Mouse (Mus musculus): Measurements from ENCODE around the gene Kcnip4.

The Kcnip4 gene

GRCm38 (mm10) chr5:48889395-48890194, 635.1 kb downstream of the Kcnip4 start:
- DNase-seq (ENCODE audit: low spot score) = no peak

DNA sequence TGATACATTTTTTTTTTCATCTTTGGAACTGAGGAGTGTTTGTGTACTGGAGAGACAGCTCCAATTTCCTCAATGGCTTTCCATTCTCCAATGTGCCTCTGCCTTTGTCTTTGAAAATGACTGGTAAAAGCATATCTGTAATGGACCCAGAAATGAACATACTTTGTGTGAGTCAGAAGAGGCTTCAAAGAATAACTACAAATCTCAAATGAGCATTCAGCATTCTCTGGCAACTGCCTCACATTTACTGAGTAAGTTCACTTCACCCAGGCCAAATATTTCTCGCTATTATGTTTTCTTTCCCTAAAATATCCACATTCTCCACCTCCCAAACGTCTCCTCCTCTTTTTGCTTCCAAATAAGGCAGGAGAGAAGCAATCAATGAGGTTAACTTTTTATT, 646.6 kb downstream of the Kcnip4 start:
- no peak for DNase-seq (ENCODE audit: low spot score)

- DNase-seq (ENCODE audit: low spot score) = no peak
These were observed 660.3 kb downstream of the Kcnip4 start for GRCm38 (mm10) chr5:48864268-48864967.

DNA sequence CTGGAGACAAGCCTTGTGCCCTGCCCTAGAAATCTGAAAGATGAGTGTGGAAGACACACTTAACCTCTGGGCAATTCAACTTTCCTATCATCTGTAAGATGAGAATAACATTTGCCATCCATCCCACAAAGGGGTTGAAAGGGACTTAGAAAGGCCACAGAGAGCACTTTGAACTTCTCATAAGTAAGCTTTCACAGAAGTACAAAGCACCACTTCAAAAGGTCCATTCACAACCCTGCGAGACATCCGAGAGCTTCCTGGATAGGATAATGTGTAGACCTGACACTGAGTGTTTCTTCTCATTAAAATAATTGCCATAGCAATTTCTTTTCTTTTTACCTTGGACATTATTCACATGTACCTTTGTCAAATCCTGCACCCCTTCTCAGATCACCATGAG, 683.7 kb downstream of the Kcnip4 start:
- DNase-seq (ENCODE audit: low spot score) = no peak

GRCm38 (mm10) chr5:48795526-48795925, 729.2 kb downstream of the Kcnip4 start:
- DNase-seq (ENCODE audit: low spot score) = no peak

- no peak for DNase-seq (ENCODE audit: low spot score)
These were observed 745.3 kb downstream of the Kcnip4 start for GRCm38 (mm10) chr5:48779376-48779775.

DNA sequence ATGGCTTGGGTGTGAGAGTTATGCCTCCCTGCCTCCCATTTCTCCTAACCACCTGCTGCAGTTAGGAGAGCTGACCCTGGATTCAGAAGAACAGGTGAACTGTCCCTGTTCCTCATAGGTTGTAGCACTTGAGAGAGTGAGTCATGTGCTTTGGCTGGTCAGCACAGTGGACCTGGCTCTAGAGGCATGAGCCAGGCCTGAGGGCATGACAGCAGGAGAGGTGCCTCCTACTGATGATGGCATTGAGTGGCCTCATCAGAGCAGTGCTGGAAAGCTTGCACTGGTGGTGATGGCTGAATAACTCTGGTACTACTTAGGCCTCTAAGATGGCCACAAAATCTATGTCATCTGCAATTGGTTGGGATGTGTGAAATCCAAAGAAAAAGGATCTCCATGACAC, 776.1 kb downstream of the Kcnip4 start:
- DNase-seq (ENCODE audit: low spot score) = no peak

- no peak for DNase-seq (ENCODE audit: low spot score)
These were observed 787.1 kb downstream of the Kcnip4 start for GRCm38 (mm10) chr5:48737640-48738039.

DNA sequence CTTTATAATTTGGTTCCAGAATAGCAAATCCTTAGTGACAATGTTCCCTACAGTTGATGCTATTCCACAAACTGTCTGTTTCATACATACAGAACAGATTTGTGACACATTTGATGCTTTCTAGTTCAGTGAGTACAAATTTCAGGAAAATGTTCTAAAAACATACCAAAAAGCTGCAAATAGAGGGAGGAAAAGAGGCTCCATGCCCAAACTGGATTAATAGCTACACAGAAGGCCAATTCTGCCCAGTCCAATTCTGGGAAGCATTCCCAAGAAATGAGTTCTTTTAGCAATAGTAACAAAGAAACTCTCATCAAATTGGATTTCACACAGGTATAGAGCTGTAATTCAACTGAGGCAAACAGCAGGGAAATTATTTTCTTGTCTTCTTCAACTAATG, 806.5 kb downstream of the Kcnip4 start:
- DNase-seq (ENCODE audit: low spot score) = no peak

- no peak for DNase-seq (ENCODE audit: low spot score)
These were observed 818.7 kb downstream of the Kcnip4 start for GRCm38 (mm10) chr5:48705997-48706396.

DNA sequence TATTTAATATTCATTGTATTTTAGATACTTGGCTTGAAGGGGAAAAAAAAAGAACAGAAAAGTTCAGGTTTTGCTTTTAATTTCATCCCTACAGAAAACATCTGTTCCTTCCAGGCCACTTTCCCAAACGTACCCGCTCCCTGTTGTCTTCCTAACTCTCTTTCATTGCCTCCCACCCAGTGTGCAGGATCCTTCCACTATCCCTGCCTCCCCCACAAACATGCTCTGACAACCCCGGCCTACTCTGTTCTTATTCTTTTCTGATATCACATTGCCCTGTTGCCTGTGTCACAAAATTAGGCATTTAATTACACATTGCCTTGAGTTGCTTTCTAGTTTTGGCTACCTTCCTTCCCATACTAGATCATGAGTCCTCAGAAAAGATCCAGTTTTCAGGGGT, 837.6 kb downstream of the Kcnip4 start:
- DNase-seq (ENCODE audit: low spot score) = no peak

DNA sequence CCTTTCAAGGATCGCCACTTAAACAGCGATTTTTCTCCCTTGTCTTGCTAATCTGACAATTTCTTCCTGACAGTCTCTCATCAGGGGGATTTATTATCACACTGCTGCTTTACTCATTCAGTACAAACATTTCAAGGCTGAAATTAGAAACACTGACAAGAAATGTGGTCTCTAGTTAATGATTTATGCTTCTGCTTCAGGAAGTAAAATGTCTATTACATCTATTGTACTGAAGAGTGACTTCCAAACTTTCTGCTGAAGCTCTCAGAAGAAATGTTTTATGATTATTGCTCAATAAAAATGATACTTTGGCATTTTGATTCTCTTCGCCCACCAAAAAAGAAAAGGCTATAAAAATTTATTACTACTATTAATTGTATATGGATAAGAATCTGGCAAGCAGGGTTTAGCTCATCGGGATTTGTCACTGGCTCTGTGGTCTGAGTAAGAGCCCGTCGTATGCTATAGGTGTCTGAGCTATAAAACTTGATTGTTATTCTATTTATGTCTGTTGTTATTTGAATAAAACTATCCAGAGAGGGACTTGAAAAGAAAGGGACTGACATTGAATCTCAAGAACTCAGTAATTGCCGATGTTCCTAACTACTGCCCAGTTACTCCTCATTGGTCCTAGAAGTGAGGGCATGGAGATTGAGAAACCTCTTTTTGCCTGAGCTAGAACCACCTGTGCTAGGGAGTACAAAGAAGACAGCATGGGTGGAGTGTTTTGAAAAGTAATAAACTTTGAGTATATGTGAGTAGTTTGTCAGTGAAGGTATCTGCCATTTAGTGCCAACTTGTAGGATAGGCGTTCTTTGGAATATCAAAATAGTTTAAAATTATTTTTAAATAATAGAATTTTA, 844.7 kb downstream of the Kcnip4 start:
- no peak for DNase-seq (ENCODE audit: low spot score)

DNA sequence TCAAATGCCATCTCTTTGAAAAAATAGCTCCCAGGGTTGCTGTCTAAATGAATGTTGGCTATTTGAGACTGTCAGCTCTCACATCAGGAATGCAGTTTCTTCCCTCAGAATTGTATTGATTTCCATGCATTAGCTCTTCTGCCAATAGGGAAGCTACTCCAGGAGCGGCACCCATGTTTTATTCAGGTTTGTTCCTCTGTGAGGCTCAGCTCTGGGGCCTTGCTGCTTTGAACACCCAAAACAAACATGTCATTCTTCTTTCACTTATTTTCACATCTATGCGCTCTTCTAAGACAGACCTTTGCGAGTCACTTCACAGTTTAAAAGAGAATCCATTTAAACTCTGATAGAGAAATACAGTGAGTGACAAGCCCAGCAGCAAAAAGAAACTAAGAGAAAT, 862.2 kb downstream of the Kcnip4 start:
- no peak for DNase-seq (ENCODE audit: low spot score)

DNA sequence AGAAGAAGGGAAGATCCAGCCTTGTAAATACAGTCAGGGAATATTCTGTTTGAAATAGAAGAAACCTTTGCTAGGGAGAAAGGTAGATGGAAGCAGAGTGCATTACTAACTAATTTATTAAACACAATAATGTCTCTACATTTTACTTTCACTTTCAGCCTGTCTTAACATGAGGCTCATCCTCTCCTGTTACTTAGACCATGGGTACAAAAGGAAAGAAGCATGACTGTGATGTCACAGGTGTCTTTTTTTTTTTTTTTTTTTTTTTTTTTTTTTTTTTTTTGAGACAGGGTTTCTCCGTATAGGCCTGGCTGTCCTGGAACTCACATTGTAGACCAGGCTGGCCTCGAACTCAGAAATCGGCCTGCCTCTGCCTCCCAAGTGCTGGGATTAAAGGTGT, 864.7 kb downstream of the Kcnip4 start:
- no peak for DNase-seq (ENCODE audit: low spot score)

GRCm38 (mm10) chr5:48650496-48650895, 874.2 kb downstream of the Kcnip4 start:
- no peak for DNase-seq (ENCODE audit: low spot score)

GRCm38 (mm10) chr5:48636675-48637074, 888.0 kb downstream of the Kcnip4 start:
- DNase-seq (ENCODE audit: low spot score) = no peak

DNA sequence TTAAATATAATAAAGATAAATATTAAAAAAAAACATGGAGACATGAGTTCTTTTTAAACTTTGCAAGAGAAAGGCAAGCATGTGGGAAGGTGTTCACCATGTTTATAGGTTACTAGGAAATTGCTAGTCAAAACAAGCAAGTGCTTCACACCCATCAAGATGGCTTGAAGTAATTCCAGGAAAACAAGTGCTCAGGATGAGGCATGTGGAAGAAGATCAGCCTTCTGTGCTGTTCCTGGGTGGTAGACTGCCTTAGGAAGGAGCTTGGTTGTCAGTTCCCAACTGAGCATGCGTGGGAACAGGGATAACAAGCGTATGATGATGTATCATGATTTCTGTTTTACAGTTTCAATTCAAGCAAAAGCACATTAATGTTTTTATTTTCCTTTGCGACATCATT, 891.1 kb downstream of the Kcnip4 start:
- no peak for DNase-seq (ENCODE audit: low spot score)

GRCm38 (mm10) chr5:48623370-48623769, 901.3 kb downstream of the Kcnip4 start:
- DNase-seq (ENCODE audit: low spot score) = no peak

- no peak for DNase-seq (ENCODE audit: low spot score)
These were observed 917.8 kb downstream of the Kcnip4 start for GRCm38 (mm10) chr5:48606916-48607315.

- DNase-seq (ENCODE audit: low spot score) = no peak
These were observed 918.4 kb downstream of the Kcnip4 start for GRCm38 (mm10) chr5:48606281-48606680.

GRCm38 (mm10) chr5:48599481-48600040, 925.1 kb downstream of the Kcnip4 start:
- DNase-seq (ENCODE audit: low spot score) = no peak

GRCm38 (mm10) chr5:48588014-48588413, 936.7 kb downstream of the Kcnip4 start:
- DNase-seq (ENCODE audit: low spot score) = no peak

All from spleen, adult 12 weeks (tissue).